8 mouse cellular contexts compared by ENCODE assay signal in genomic region chr13:23526312-23526711, GRCm38 (mm10). TPM values are rescaled to one million over a fixed set of nuclear protein-coding genes. Genes with fewer than 3 reads are reported as not detected.
DNase-seq lines count a peak whose midpoint lies in the region; TF ChIP-seq lines count a peak whose summit lies in the region.

No protein-coding gene starts in this region.

- DNase-seq in adipocyte (ENCODE audit: low spot score), result peak; percentile 86
- peak; percentile 95 for DNase-seq in embryo, embryonic 10 days (ENCODE audit: low spot score)
- DNase-seq in gastrocnemius, adult 8-10 months (ENCODE audit: low spot score in 2 of 2), result peak; percentile 74 to 80
- peak; percentile 96 for DNase-seq in induced T-regulatory cell, adult 2 months (ENCODE audit: low read depth)
- peak; percentile 89 to 95 for DNase-seq in left cerebral cortex, adult 2 months (ENCODE audit: extremely low spot score in 1 of 2, low spot score in 2 of 2)
- peak; percentile 84 to 93 for DNase-seq in lung, postnatal 4 days
- peak; percentile 96 for DNase-seq in retina, postnatal 1 day
- peak; percentile 85 to 88 for DNase-seq in urinary bladder, adult 18-20 months (ENCODE audit: low spot score in 2 of 2)

- H3K4me3 ChIP-seq in left cerebral cortex, adult 2 months, result peak overlapping the region; percentile 53

- intact Hi-C loops in left cerebral cortex, adult 2 months (cut with DNase I), result loop anchor here (1.0 kb wide), 1 partner anchor 8 kb away; no protein-coding TSS in a partner anchor

- TF ChIP-seq CTCF in left cerebral cortex, adult 2 months (IDR thresholded peaks at IDR 0.05), result no peak

- peak overlapping the region; percentile 29; the same call in 1 of the 2 replicates for H3K27ac ChIP-seq in left cerebral cortex, adult 2 months

RNA-seq across cellular contexts. Expression of gene Hist1h4h, which starts 4.5 kb away (rescaled TPM):
- total RNA-seq in gastrocnemius, adult 8-10 months (2022), result 100 to 1,000 TPM; 131 to 174 (median 160) TPM
- 100 to 1,000 TPM; 289 to 340 TPM for total RNA-seq in left cerebral cortex, adult 2 months (2021)

RNA-seq across cellular contexts. Expression of gene Hist1h2af, which starts 7.4 kb away (rescaled TPM):
- 1 to 10 TPM in 1 of 4 experiments, not detected in 3; 1.5 TPM for total RNA-seq in gastrocnemius, adult 8-10 months (2022)
- total RNA-seq in left cerebral cortex, adult 2 months (2021), result 1 to 10 TPM; 2.4 to 4.4 TPM

RNA-seq across cellular contexts. Expression of gene Hist1h3g, which starts 8.9 kb away (rescaled TPM):
- 1 to 10 TPM in 1 of 4 experiments, under 1 TPM in 1, not detected in 2; 0.75 to 2.2 TPM for total RNA-seq in gastrocnemius, adult 8-10 months (2022)
- total RNA-seq in left cerebral cortex, adult 2 months (2021), result 1 to 10 TPM; 2.6 to 5.1 TPM

RNA-seq across cellular contexts. Expression of gene Hist1h2bh, which starts 16.9 kb away (rescaled TPM):
- total RNA-seq in gastrocnemius, adult 8-10 months (2022), result 1 to 10 TPM in 2 of 4 experiments, under 1 TPM in 2; 0.82 to 1.6 (median 1.2) TPM
- under 1 TPM; 0.61 TPM for total RNA-seq in left cerebral cortex, adult 2 months (2021)

RNA-seq across cellular contexts. Expression of gene Hist1h3f, which starts 17.5 kb away (rescaled TPM):
- 1 to 10 TPM; 3.1 to 5.0 (median 4.4) TPM for total RNA-seq in gastrocnemius, adult 8-10 months (2022)
- 10 to 100 TPM; 12.9 to 15.5 TPM for total RNA-seq in left cerebral cortex, adult 2 months (2021)

Comparison
In these comparisons a context has a peak if more than half of its experiments do, and no peak if none do; other contexts are left out.
1. Peak in every context shown above with its lines: DNase-seq, H3K4me3 ChIP-seq and H3K27ac ChIP-seq.